15 mouse cellular contexts compared by ENCODE assay signal in genomic region chr9:120603956-120604355, GRCm38 (mm10). TPM values are rescaled to one million over a fixed set of nuclear protein-coding genes. Genes with fewer than 3 reads are reported as not detected.
DNase-seq lines count a peak whose midpoint lies in the region; ATAC-seq and TF ChIP-seq lines count a peak whose summit lies in the region.
"Had no signal": no experiment of that assay in that cellular context is flagged by ENCODE, and none has a peak within 500 bp of the region (broad histone marks: within the 10 kb centered on the region; RNA-seq: fewer than 3 reads in every experiment).

No protein-coding gene starts in this region.

- no peaks in the 10 kb centered on the region for H3K27me3 ChIP-seq in forebrain, embryonic 11.5 days (ENCODE audit: control insufficient read depth, insufficient read depth, low read length)
- no peaks in the 10 kb centered on the region for H3K27me3 ChIP-seq in forebrain, postnatal 0 days (ENCODE audit: insufficient read depth, low read length)
- peaks cover 13% of the 10 kb centered on the region; the same call in 1 of the 2 replicates for H3K27me3 ChIP-seq in midbrain, embryonic 10.5 days (ENCODE audit: low read depth, poor library complexity, severe bottlenecking)
- H3K27me3 ChIP-seq in midbrain, postnatal 0 days (ENCODE audit: insufficient read depth, low read length) = no peaks in the 10 kb centered on the region
- no peaks in the 10 kb centered on the region for H3K27me3 ChIP-seq in limb, embryonic 10.5 days (ENCODE audit: low read depth, poor library complexity, severe bottlenecking)
- H3K27me3 ChIP-seq in midbrain, embryonic 15.5 days (replicated peaks) = no peaks in the 10 kb centered on the region

- H3K4me3 ChIP-seq in forebrain, embryonic 11.5 days (ENCODE audit: low read depth, low read length) = no peak overlapping the region
- H3K4me3 ChIP-seq in forebrain, postnatal 0 days (ENCODE audit: low read depth, low read length) = no peak overlapping the region
- H3K4me3 ChIP-seq in midbrain, embryonic 10.5 days = peak overlapping the region; percentile 17; the same call in 1 of the 2 replicates
- H3K4me3 ChIP-seq in midbrain, postnatal 0 days (ENCODE audit: low read depth, low read length) = no peak overlapping the region
- peak overlapping the region; percentile 42 for H3K4me3 ChIP-seq in limb, embryonic 10.5 days
- no peak overlapping the region for H3K4me3 ChIP-seq in midbrain, embryonic 15.5 days

- H3K4me1 ChIP-seq in forebrain, embryonic 11.5 days (replicated peaks; ENCODE audit: control insufficient read depth, insufficient read depth, low read length) = peaks cover 14% of the 10 kb centered on the region
- H3K4me1 ChIP-seq in forebrain, postnatal 0 days (ENCODE audit: insufficient read depth) = no peaks in the 10 kb centered on the region
- H3K4me1 ChIP-seq in midbrain, embryonic 10.5 days = peaks cover 29% of the 10 kb centered on the region
- no peaks in the 10 kb centered on the region for H3K4me1 ChIP-seq in midbrain, postnatal 0 days (ENCODE audit: insufficient read depth, low read length)
- peaks cover 32% of the 10 kb centered on the region for H3K4me1 ChIP-seq in limb, embryonic 10.5 days
- H3K4me1 ChIP-seq in midbrain, embryonic 15.5 days = peaks cover 28% of the 10 kb centered on the region

- H3K4me2 ChIP-seq in forebrain, embryonic 11.5 days (ENCODE audit: low read depth, low read length, severe bottlenecking) = 0 out of 2 replicates have a peak overlapping the region, but pooled peaks have one; percentile 8
- no peak overlapping the region for H3K4me2 ChIP-seq in forebrain, postnatal 0 days (ENCODE audit: low read depth)
- H3K4me2 ChIP-seq in midbrain, postnatal 0 days (ENCODE audit: low read depth, low read length, poor library complexity, severe bottlenecking) = no peak overlapping the region
- H3K4me2 ChIP-seq in midbrain, embryonic 15.5 days = 0 out of 2 replicates have a peak overlapping the region, but pooled peaks have one; percentile 38

- H3K9ac ChIP-seq in forebrain, embryonic 11.5 days (ENCODE audit: low read length) = no peak overlapping the region
- no peak overlapping the region for H3K9ac ChIP-seq in forebrain, postnatal 0 days
- no peak overlapping the region for H3K9ac ChIP-seq in midbrain, postnatal 0 days (replicated peaks; ENCODE audit: low read length, poor library complexity, severe bottlenecking)
- no peak overlapping the region for H3K9ac ChIP-seq in midbrain, embryonic 15.5 days
- H3K9ac ChIP-seq: liver, postnatal 0 days had no signal

- H3K9me3 ChIP-seq in forebrain, embryonic 11.5 days (ENCODE audit: control insufficient read depth, low read length) = peaks cover 5% of the 10 kb centered on the region; the same call in 1 of the 2 replicates
- peaks cover 5% of the 10 kb centered on the region; the same call in 1 of the 2 replicates for H3K9me3 ChIP-seq in forebrain, postnatal 0 days (ENCODE audit: low read length)
- peaks cover 13% of the 10 kb centered on the region for H3K9me3 ChIP-seq in midbrain, embryonic 10.5 days (replicated peaks)
- H3K9me3 ChIP-seq in midbrain, postnatal 0 days (ENCODE audit: low read length) = peaks cover 6% of the 10 kb centered on the region
- H3K9me3 ChIP-seq in limb, embryonic 10.5 days (replicated peaks) = no peaks in the 10 kb centered on the region
- H3K9me3 ChIP-seq in midbrain, embryonic 15.5 days = 0 out of 2 replicates have a peak, but pooled peaks cover 4% of the 10 kb centered on the region

- WGBS in forebrain, embryonic 11.5 days = 20% methylated on average over 12 of the region's 12 CpGs
- 38% methylated on average over 12 of the region's 12 CpGs for WGBS in forebrain, postnatal 0 days
- WGBS in midbrain, embryonic 10.5 days = 10% methylated on average over 12 of the region's 12 CpGs
- WGBS in midbrain, postnatal 0 days = 37% methylated on average over 12 of the region's 12 CpGs
- WGBS in limb, embryonic 10.5 days = 21% methylated on average over 12 of the region's 12 CpGs
- 37% methylated on average over 12 of the region's 12 CpGs for WGBS in midbrain, embryonic 15.5 days

- ATAC-seq in forebrain, embryonic 11.5 days (replicated peaks; ENCODE audit: low FRiP score) = 0 out of 2 replicates have a peak, but pooled peaks have one; percentile 22
- ATAC-seq in forebrain, postnatal 0 days = no peak
- no peak for ATAC-seq in midbrain, postnatal 0 days (ENCODE audit: low FRiP score)
- no peak for ATAC-seq in midbrain, embryonic 15.5 days (replicated peaks)
- ATAC-seq in inflammation-experienced regulatory T-cells, adult 6 months = no peak
- ATAC-seq: hindbrain, postnatal 0 days; liver, postnatal 0 days had no signal

- TF ChIP-seq CTCF in forebrain, postnatal 0 days (IDR thresholded peaks at IDR 0.05; ENCODE audit: low read depth) = no peak
- no peak for TF ChIP-seq CTCF in midbrain, postnatal 0 days (IDR thresholded peaks at IDR 0.05)

- H3K27ac ChIP-seq in forebrain, embryonic 11.5 days (ENCODE audit: low read depth, low read length) = no peak overlapping the region
- H3K27ac ChIP-seq in forebrain, postnatal 0 days (ENCODE audit: low read depth, low read length) = no peak overlapping the region
- peak overlapping the region; percentile 82 for H3K27ac ChIP-seq in midbrain, embryonic 10.5 days (replicated peaks)
- no peak overlapping the region for H3K27ac ChIP-seq in midbrain, postnatal 0 days (ENCODE audit: low read depth, low read length)
- peak overlapping the region; percentile 81 for H3K27ac ChIP-seq in limb, embryonic 10.5 days
- H3K27ac ChIP-seq in midbrain, embryonic 15.5 days = peak overlapping the region; percentile 68
- H3K27ac ChIP-seq: hindbrain, postnatal 0 days had no signal

- peak; percentile 50 for DNase-seq in forebrain, embryonic 11.5 days (ENCODE audit: low spot score)
- DNase-seq in forebrain, postnatal 0 days = no peak
- DNase-seq in midbrain, embryonic 10.5 days (ENCODE audit: low spot score) = no peak
- DNase-seq in midbrain, postnatal 0 days (ENCODE audit: low spot score) = no peak
- DNase-seq in limb, embryonic 10.5 days (ENCODE audit: low spot score) = peak; percentile 48
- DNase-seq in left cerebral cortex, postnatal 10 days (ENCODE audit: extremely low spot score in 1 of 2, low spot score in 2 of 2) = no peak
- DNase-seq: cerebellum, adult 2 months; gastrocnemius, postnatal 10 days; liver, postnatal 0 days; lung, postnatal 4 days; right cerebral cortex, postnatal 4 days; thymus, postnatal 14 days had no signal

- H3K36me3 ChIP-seq in forebrain, embryonic 11.5 days (ENCODE audit: control insufficient read depth, insufficient read depth, low read length) = no peaks in the 10 kb centered on the region
- no peaks in the 10 kb centered on the region for H3K36me3 ChIP-seq in forebrain, postnatal 0 days (ENCODE audit: insufficient read depth)
- no peaks in the 10 kb centered on the region for H3K36me3 ChIP-seq in midbrain, embryonic 10.5 days
- no peaks in the 10 kb centered on the region for H3K36me3 ChIP-seq in midbrain, postnatal 0 days (ENCODE audit: insufficient read depth, low read length)
- H3K36me3 ChIP-seq in limb, embryonic 10.5 days = no peaks in the 10 kb centered on the region
- no peaks in the 10 kb centered on the region for H3K36me3 ChIP-seq in midbrain, embryonic 15.5 days (replicated peaks)

- intact Hi-C loops in left cerebral cortex, postnatal 10 days (cut with DNase I) = loop anchor here (2.0 to 10.0 kb wide), 7 partner anchors 131 to 638 kb away; no protein-coding TSS in a partner anchor

RNA-seq across cellular contexts. Expression of gene Rpl14, which starts 32.7 kb away (rescaled TPM):
- polyA plus RNA-seq in forebrain, embryonic 11.5 days (2014; fragmentation: Nextera tagmentation; extraction: Ambion mirVana) = 772 and 838 TPM in 2 replicates
- total RNA-seq in forebrain, postnatal 0 days (2014; rRNA removed) = 449 and 763 TPM in 2 replicates
- polyA plus RNA-seq in forebrain, postnatal 0 days (2015; fragmentation: Nextera tagmentation; extraction: Ambion mirVana) = 491 and 597 TPM in 2 replicates
- polyA plus RNA-seq in midbrain, embryonic 10.5 days (2016; fragmentation: Nextera tagmentation; extraction: Ambion mirVana) = 691 and 854 TPM in 2 replicates
- 261 and 287 TPM in 2 replicates for total RNA-seq in midbrain, postnatal 0 days (2014; rRNA removed)
- polyA plus RNA-seq in midbrain, postnatal 0 days (2015; fragmentation: Nextera tagmentation; extraction: Ambion mirVana) = 445 and 474 TPM in 2 replicates
- polyA plus RNA-seq in limb, embryonic 10.5 days (2016; fragmentation: Nextera tagmentation; extraction: Ambion mirVana) = 757 and 864 TPM in 2 replicates
- polyA plus RNA-seq in midbrain, embryonic 15.5 days (2015; fragmentation: Nextera tagmentation; extraction: Ambion mirVana) = 370 and 375 TPM in 2 replicates
- total RNA-seq in left cerebral cortex, postnatal 10 days (2021) = 100 to 1,000 TPM; 273 to 293 TPM
- 1,000 to 10,000 TPM; 1,512 to 2,767 (median 2,161) TPM for polyA plus RNA-seq in inflammation-experienced regulatory T-cells, adult 6 months (2017; shearing (Covaris generic))

Comparison
In these comparisons a context has a peak if more than half of its experiments do, and no peak if none do; other contexts are left out.
1. DNase-seq: peak in forebrain, embryonic 11.5 days (single experiment) and limb, embryonic 10.5 days (single experiment); none in forebrain, postnatal 0 days (single experiment), midbrain, embryonic 10.5 days (single experiment), midbrain, postnatal 0 days (single experiment) and left cerebral cortex, postnatal 10 days (0 of 2).
2. H3K27ac ChIP-seq: peak in midbrain, embryonic 10.5 days (single experiment), limb, embryonic 10.5 days (single experiment) and midbrain, embryonic 15.5 days (single experiment); none in forebrain, embryonic 11.5 days (single experiment), forebrain, postnatal 0 days (single experiment) and midbrain, postnatal 0 days (single experiment).
3. H3K4me2 ChIP-seq: peak in forebrain, embryonic 11.5 days (single experiment) and midbrain, embryonic 15.5 days (single experiment); none in forebrain, postnatal 0 days (single experiment) and midbrain, postnatal 0 days (single experiment).
4. H3K4me3 ChIP-seq: peak in midbrain, embryonic 10.5 days (single experiment) and limb, embryonic 10.5 days (single experiment); none in forebrain, embryonic 11.5 days (single experiment), forebrain, postnatal 0 days (single experiment), midbrain, postnatal 0 days (single experiment) and midbrain, embryonic 15.5 days (single experiment).